Mouse (Mus musculus): ENCODE measurements around the gene Rbp4. TPM values are rescaled to one million over a fixed set of nuclear protein-coding genes. Genes with fewer than 3 reads are reported as not detected.

Rbp4 gene
- polyA plus RNA-seq, 1 experiment from 2014 or later: 1,559 TPM

GRCm38 (mm10) chr19:38120123-38120760 lies 4.8 kb downstream of the Rbp4 start:
- Histone ChIP-seq H3K4me2 (no peak overlapping the region), H3K9ac (no peak overlapping the region), H3K4me1 (replicated peaks) (no peaks in the 10 kb centered on the region), H3K27ac (no peak overlapping the region), H3K9me3 (replicated peaks) (no peaks in the 10 kb centered on the region), H3K36me3 (peaks cover 7% of the 10 kb centered on the region; the same call in 1 of the 2 replicates), H3K4me3 (replicated peaks) (no peak overlapping the region), H3K27me3 (peaks cover 28% of the 10 kb centered on the region)
- 66% methylated on average over 5 of the region's 5 CpGs for WGBS (ENCODE audit: insufficient replicate concordance)
- ATAC-seq (ENCODE audit: low read depth): peak; percentile 43
- DNase-seq: no peak

GRCm38 (mm10) chr19:38114834-38115491 lies 10.1 kb downstream of the Rbp4 start:
- H3K36me3 ChIP-seq: peaks cover 7% of the 10 kb centered on the region; the same call in 1 of the 2 replicates
- no peaks in the 10 kb centered on the region for H3K4me1 ChIP-seq (replicated peaks)
- H3K4me3 ChIP-seq (replicated peaks): no peak overlapping the region
- DNase-seq (no peak), ATAC-seq (ENCODE audit: low read depth) (0 out of 2 replicates have a peak, but pooled peaks have one; percentile 19)
- no peaks in the 10 kb centered on the region for H3K9me3 ChIP-seq (replicated peaks)
- no peak overlapping the region for H3K27ac ChIP-seq
- 70% methylated on average over 7 of the region's 7 CpGs for WGBS (ENCODE audit: insufficient replicate concordance)
- no peak overlapping the region for H3K9ac ChIP-seq
- no peak overlapping the region for H3K4me2 ChIP-seq
- H3K27me3 ChIP-seq: no peaks in the 10 kb centered on the region

GRCm38 (mm10) chr19:38112575-38112974 lies 12.5 kb downstream of the Rbp4 start:
- DNase-seq (no peak), ATAC-seq (ENCODE audit: low read depth) (no peak)
- WGBS (ENCODE audit: insufficient replicate concordance): 42% methylated on average over 4 of the region's 4 CpGs
- Histone ChIP-seq H3K36me3 (0 out of 2 replicates have a peak, but pooled peaks cover 2% of the 10 kb centered on the region), H3K9me3 (replicated peaks) (no peaks in the 10 kb centered on the region), H3K4me2 (no peak overlapping the region), H3K4me1 (replicated peaks) (no peaks in the 10 kb centered on the region), H3K27ac (no peak overlapping the region), H3K4me3 (replicated peaks) (no peak overlapping the region), H3K27me3 (no peaks in the 10 kb centered on the region), H3K9ac (no peak overlapping the region)

DNA sequence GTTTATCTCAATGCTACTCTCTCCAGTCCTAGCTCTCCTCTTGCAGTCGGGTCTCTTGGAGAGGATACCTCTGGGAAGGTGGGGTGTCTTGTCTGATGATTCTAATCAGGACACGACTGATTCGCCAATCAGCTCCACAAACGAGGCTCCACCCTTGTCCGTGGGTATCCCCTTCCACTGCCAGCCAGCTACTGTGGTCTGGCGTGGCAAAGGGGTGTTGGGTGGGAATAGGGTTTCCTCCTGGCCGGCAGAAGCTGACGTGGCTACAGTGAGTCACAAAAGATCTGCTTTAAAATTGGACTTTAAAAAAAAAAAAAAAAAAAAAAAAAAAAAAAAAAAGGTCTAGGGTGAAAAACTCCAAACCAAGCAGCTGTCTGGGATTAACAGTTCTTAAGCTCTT lies 14.0 kb downstream of the Rbp4 start:
- DNase-seq: no peak
- no peak overlapping the region for H3K27ac ChIP-seq
- no peaks in the 10 kb centered on the region for H3K36me3 ChIP-seq
- ATAC-seq (ENCODE audit: low read depth): no peak
- 59% methylated on average over 8 of the region's 8 CpGs for WGBS (ENCODE audit: insufficient replicate concordance)
- H3K4me2 ChIP-seq: no peak overlapping the region
- no peak overlapping the region for H3K4me3 ChIP-seq (replicated peaks)
- no peak overlapping the region for H3K9ac ChIP-seq
- H3K27me3 ChIP-seq: no peaks in the 10 kb centered on the region
- no peaks in the 10 kb centered on the region for H3K9me3 ChIP-seq (replicated peaks)
- H3K4me1 ChIP-seq (replicated peaks): no peaks in the 10 kb centered on the region

DNA sequence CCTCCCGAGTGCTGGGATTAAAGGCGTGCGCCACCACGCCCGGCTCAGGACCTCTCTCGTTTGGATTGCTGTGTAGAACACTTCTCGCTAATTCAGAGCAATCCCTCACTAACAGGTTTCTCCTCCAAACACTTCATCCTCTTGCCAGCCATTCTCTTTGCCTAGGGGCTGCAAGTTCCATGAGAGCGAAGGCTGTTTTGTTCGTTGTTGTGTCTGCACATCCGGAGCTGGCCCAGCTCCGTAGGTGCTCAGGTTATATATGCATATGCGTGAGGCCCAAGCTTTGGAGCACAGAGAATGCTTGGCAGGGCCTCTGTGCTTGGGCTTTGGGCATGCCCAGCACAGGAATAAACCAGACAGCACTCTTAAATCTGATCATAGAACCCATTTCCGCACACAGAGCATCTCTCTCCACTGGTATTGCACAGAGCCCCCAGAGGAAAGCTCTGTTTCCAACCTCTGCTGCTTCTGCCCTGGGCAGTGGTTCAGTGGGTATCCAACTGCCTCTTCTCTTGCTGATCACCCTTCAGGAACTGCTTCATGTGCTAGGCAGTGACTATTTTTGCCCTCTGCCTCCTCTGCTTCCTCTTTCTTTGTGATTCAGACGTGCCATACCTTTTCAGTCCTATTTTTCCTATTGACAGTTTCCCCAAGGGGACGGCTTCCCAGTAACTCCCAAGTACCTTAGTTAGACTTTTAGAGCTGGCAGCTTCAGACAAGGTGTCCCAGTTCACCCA lies 15.4 kb downstream of the Rbp4 start:
- H3K9me3 ChIP-seq (replicated peaks): no peaks in the 10 kb centered on the region
- no peaks in the 10 kb centered on the region for H3K27me3 ChIP-seq
- H3K4me2 ChIP-seq: no peak overlapping the region
- no peak overlapping the region for H3K27ac ChIP-seq
- 77% methylated on average over 15 of the region's 15 CpGs for WGBS (ENCODE audit: insufficient replicate concordance)
- ATAC-seq (ENCODE audit: low read depth) (no peak), DNase-seq (no peak)
- H3K4me3 ChIP-seq (replicated peaks): no peak overlapping the region
- no peaks in the 10 kb centered on the region for H3K4me1 ChIP-seq (replicated peaks)
- no peak overlapping the region for H3K9ac ChIP-seq
- H3K36me3 ChIP-seq: no peaks in the 10 kb centered on the region

DNA sequence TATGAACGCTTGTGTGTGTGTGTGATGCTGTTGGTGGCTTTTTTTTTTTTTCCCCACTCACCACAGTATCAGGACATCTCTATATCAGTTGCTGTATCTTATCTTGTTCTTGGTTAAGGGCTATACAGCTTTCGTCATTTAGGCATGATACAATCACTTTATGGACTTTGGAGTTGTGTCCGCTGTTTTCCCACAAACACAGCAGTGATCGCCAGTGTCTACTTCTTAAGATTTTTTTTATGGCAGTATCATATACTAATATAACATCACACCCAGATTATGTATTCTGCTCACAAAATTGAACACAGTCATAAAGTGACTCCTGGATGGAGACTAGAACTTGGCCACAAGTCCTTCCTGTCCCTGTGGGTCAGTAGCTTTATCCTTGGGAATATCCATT lies 17.2 kb downstream of the Rbp4 start:
- ATAC-seq (ENCODE audit: low read depth) (no peak), DNase-seq (no peak)
- no peak overlapping the region for H3K4me3 ChIP-seq (replicated peaks)
- 57% methylated on average over 4 of the region's 4 CpGs for WGBS (ENCODE audit: insufficient replicate concordance)
- no peaks in the 10 kb centered on the region for H3K27me3 ChIP-seq
- H3K27ac ChIP-seq: no peak overlapping the region
- no peak overlapping the region for H3K4me2 ChIP-seq
- no peaks in the 10 kb centered on the region for H3K36me3 ChIP-seq
- no peaks in the 10 kb centered on the region for H3K4me1 ChIP-seq (replicated peaks)
- H3K9me3 ChIP-seq (replicated peaks): no peaks in the 10 kb centered on the region
- H3K9ac ChIP-seq: no peak overlapping the region

- Histone ChIP-seq H3K36me3 (no peaks in the 10 kb centered on the region), H3K27me3 (peaks cover 43% of the 10 kb centered on the region), H3K4me3 (replicated peaks) (peak within 1 kb of the TSS; percentile 30), H3K4me2 (peak within 1 kb of the TSS; percentile 53), H3K27ac (no peak within 1 kb of the TSS), H3K4me1 (replicated peaks) (no peaks in the 10 kb centered on the region), H3K9ac (no peak within 1 kb of the TSS), H3K9me3 (replicated peaks) (no peaks in the 10 kb centered on the region)
- ATAC-seq (ENCODE audit: low read depth) (no peak), DNase-seq (no peak)
- 2% methylated on average over 76 of the region's 77 CpGs for WGBS (ENCODE audit: insufficient replicate concordance)
These were observed 28.0 kb downstream of the Rbp4 start, which contains the start of gene Ffar4 for GRCm38 (mm10) chr19:38096858-38097758. Gene Ffar4 (plus strand): TSS chr19:38097071.

GRCm38 (mm10) chr19:38096231-38096630 lies 28.9 kb downstream of the Rbp4 start:
- no peak for DNase-seq
- H3K4me2 ChIP-seq: no peak overlapping the region

GRCm38 (mm10) chr19:38091512-38091985 lies 33.5 kb downstream of the Rbp4 start:
- Histone ChIP-seq H3K36me3 (no peaks in the 10 kb centered on the region), H3K9ac (no peak overlapping the region), H3K4me1 (replicated peaks) (0 out of 2 replicates have a peak, but pooled peaks cover 6% of the 10 kb centered on the region), H3K27me3 (peaks cover 16% of the 10 kb centered on the region), H3K4me3 (replicated peaks) (no peak overlapping the region), H3K9me3 (replicated peaks) (no peaks in the 10 kb centered on the region), H3K27ac (no peak overlapping the region), H3K4me2 (no peak overlapping the region)
- ATAC-seq (ENCODE audit: low read depth): peak; percentile 18; the same call in 1 of the 2 replicates
- no peak for DNase-seq
- WGBS (ENCODE audit: insufficient replicate concordance): 36% methylated on average over 4 of the region's 4 CpGs

More at GRCm38 (mm10) chr19:38096231-38096630, 28.9 kb downstream of the Rbp4 start:
- ATAC-seq (ENCODE audit: low read depth): no peak
- Histone ChIP-seq H3K4me3 (replicated peaks) (no peak overlapping the region), H3K9ac (no peak overlapping the region), H3K27me3 (peaks cover 43% of the 10 kb centered on the region), H3K9me3 (replicated peaks) (no peaks in the 10 kb centered on the region), H3K27ac (no peak overlapping the region), H3K36me3 (no peaks in the 10 kb centered on the region), H3K4me1 (replicated peaks) (0 out of 2 replicates have a peak, but pooled peaks cover 6% of the 10 kb centered on the region)
- 14% methylated on average over 4 of the region's 4 CpGs for WGBS (ENCODE audit: insufficient replicate concordance)

DNA sequence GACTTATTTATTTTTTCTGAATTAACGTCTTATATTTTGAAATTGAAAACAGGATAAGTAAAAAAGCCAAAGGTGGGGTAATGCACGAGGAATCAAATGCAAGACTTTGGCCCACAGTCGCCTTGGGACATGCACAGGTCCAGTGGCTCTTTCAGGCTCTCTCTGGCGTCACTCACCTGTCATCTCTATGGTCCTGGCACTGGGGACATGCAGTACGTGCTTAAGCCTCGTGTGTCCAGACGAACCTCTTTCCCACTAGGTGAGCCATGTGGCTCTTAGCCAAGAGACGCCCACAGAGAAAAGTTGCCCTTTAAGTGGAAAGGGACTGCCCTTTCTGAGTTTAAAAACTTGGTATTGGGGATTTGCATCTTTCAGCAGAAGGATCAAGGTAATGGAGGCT lies 35.7 kb downstream of the Rbp4 start:
- Histone ChIP-seq H3K4me2 (no peak overlapping the region), H3K27ac (no peak overlapping the region), H3K36me3 (no peaks in the 10 kb centered on the region), H3K9me3 (replicated peaks) (no peaks in the 10 kb centered on the region), H3K4me3 (replicated peaks) (no peak overlapping the region), H3K27me3 (0 out of 2 replicates have a peak, but pooled peaks cover 2% of the 10 kb centered on the region), H3K9ac (no peak overlapping the region), H3K4me1 (replicated peaks) (0 out of 2 replicates have a peak, but pooled peaks cover 6% of the 10 kb centered on the region)
- WGBS (ENCODE audit: insufficient replicate concordance): 65% methylated on average over 8 of the region's 8 CpGs
- DNase-seq (no peak), ATAC-seq (ENCODE audit: low read depth) (no peak)
